Mouse (Mus musculus) lung, adult 2 months (tissue): ENCODE measurements around the gene Trim71.

ENCODE experiments used
- CTCF ChIP-seq: fragments of 200-500 bp; IDR thresholded peaks from 2 replicates; pipeline ENCODE4 v1.5.1; 2011; ENCODE audit warnings: mild to moderate bottlenecking, low read length, control low read depth; ENCODE audit not compliant: insufficient read depth
- POLR2A ChIP-seq: fragments of 200-500 bp; IDR thresholded peaks from 2 replicates; pipeline ENCODE4 v1.6.1; 2011; ENCODE audit warnings: low read depth, mild to moderate bottlenecking, control low read depth, low read length, borderline replicate concordance; ENCODE audit errors: extremely low read depth

DNA sequence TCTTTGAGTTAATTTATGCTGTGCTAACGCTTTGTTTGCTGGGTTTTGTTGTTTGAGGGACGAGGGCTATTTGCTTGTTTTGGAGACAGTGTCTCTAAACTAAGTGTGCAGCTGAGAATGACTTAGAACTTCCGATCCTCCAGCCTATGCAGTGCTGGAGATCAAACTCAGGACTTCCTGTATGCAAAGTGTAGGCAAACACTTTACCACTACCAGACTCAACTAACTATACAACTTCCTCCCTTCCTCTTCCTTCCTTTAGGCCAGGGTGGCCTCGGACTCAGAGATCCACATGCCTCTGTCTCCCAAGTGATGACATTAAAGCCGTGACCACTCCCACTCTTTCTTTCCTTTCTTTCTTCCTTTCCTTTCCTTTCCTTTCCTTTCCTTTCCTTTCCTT lies 9.4 kb upstream of the Trim71 start:
- no peak for TF ChIP-seq POLR2A
- TF ChIP-seq CTCF, result no peak
